Mouse (Mus musculus) myocyte (in vitro differentiated cells): ENCODE results near the gene Ncf4.

Experiments
- CEBPB ChIP-seq: IDR thresholded peaks from 2 replicates; pipeline ENCODE4 v1.6.1; 2011; ENCODE audit warnings: mild to moderate bottlenecking, moderate library complexity; ENCODE audit not compliant: poor library complexity, insufficient read depth, severe bottlenecking
- MAX ChIP-seq: IDR thresholded peaks from one replicate; pipeline ENCODE4 v1.6.1; 2011; ENCODE audit warnings: low read depth, mild to moderate bottlenecking, control low read depth
- USF1 ChIP-seq: IDR thresholded peaks from one replicate; pipeline ENCODE4 v1.6.1; 2011; ENCODE audit warnings: low read depth, mild to moderate bottlenecking, control low read depth, moderate library complexity

DNA sequence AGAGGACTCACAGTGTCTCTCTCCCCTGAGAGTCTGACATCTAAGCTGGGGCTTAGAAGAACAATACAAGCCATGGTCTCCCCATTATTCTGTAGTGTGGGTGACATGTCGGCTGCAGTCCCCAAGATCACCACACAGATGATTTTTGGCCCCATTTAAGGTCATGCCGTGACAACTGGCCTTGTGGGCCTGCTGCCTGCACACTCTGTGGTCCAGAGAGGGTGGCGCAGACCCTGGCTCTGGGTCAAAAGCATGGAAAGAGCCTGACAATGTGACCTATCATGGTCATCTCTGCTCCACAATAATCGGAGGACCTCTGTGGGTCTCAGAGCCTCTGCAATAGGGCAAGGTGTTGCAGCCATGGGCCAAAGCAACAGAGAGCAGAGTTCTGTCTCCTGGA, 49.1 kb downstream of the Ncf4 start:
- TF ChIP-seq CEBPB, result no peak
- no peak for TF ChIP-seq MAX
- TF ChIP-seq USF1, result no peak
